Mouse (Mus musculus) left cerebral cortex, postnatal 4 days (tissue): ENCODE data around the gene Pde4d. TPM values are rescaled to one million over a fixed set of nuclear protein-coding genes. Genes with fewer than 3 reads are reported as not detected.

Experiments used
- DNase-seq: peaks from one replicate; pipeline ENCODE4 v3.0.0-alpha.2; 2022
- intact Hi-C: fragments of 180-260 bp; cut with DNase I; formaldehyde crosslinking; loops from one replicate; pipeline ENCODE4 v1.15.1; 2025
- total RNA-seq, 2 experiments: library from RNA; stranded (reverse); gene quantifications; 2 replicates each; pipeline ENCODE4 v1.2.3; 2021

The Pde4d gene
- total RNA-seq, 2 experiments from 2014 or later: 107 to 117 TPM

- intact Hi-C loops: loop anchor here (5.0 kb wide), 1 partner anchor 80 kb away; no protein-coding TSS in a partner anchor
- no peak for DNase-seq
Observed at GRCm38 (mm10) chr13:109821725-109822412, 1372.1 kb downstream of the Pde4d start.

DNA sequence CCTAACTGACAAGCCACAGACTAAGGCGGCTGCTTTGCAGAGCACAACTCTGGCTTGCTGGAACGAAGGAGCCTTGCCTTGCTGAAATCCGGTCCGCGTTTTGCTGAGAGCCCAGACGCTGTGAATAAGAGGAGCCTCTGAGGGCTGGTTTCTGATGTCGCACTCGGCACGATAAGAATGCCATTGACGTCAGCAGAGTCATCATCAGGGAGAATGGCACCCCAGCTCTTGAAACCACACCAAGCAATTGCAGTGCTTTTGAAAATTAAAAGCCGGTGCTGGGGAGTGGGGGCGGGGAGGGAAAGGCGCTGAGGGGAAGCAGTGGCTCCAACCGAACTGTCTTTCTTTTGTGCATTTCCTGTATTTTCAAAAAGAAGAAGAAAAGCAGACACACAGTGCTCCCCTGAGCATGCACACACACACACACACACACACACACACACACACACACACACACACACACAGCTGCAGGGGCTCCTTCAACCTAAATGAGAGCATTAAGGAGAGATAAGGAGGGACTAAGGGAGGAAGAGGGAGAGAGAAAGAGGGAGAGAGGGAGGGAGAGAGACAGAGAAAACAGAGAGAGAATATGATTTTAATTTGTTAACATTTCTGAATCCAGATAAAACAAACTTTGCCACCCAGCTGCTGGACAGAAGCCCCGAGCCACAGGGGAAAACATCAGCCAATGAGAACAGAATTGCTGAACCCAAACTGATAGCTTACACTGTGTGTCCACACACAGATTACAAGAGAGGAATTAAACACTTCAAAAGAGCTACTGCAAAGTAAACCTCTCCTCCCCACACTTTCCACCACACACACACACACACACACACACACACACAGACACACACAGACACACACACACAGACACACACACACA lies 1372.9 kb downstream of the Pde4d start:
- peak; percentile 89 for DNase-seq
- intact Hi-C loops: loop anchor here (5.0 kb wide), 1 partner anchor 80 kb away; no protein-coding TSS in a partner anchor

DNA sequence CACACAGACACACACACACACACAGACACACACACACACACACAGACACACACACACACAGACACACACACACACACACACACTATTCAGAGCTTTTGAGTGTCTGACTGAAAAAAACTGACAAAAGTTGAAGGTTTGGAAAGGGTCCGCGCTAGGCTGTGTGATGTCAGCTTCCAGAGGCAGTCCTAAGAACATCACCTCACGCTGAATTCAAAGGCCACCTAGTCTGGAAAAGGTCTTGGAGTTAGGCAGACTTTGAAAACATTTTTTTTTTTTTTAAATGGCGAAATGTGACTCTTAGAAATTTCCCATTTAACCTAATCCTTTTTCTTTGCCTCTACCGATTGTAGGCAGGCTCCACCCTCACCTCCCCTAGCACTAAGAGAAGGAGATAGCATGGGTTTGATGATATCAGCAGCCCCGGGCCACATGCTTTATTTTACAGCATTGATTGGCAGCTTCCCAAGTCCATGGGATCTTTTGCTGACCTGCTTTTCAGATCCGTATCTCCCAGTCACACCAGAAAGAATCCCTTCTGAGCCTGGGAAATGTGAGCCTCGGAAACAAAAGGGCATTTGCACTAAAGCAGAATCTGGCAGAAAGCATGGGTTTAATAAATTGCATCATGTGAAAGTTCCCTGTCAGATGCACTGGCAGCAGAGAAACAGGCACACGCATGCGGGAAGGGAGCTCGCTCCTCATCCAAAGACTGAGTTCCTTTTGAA lies 1373.7 kb downstream of the Pde4d start:
- intact Hi-C loops: loop anchor here (5.0 kb wide), 1 partner anchor 79 kb away; no protein-coding TSS in a partner anchor
- DNase-seq: peak; percentile 31

GRCm38 (mm10) chr13:109825891-109826290 lies 1376.1 kb downstream of the Pde4d start:
- intact Hi-C loops: no loop called here
- DNase-seq: no peak

- DNase-seq: no peak
- intact Hi-C loops: no loop called here
Observed at GRCm38 (mm10) chr13:109827341-109827740, 1377.6 kb downstream of the Pde4d start.

- intact Hi-C loops: no loop called here
- DNase-seq: no peak
Observed at GRCm38 (mm10) chr13:109827909-109828308, 1378.2 kb downstream of the Pde4d start.

DNA sequence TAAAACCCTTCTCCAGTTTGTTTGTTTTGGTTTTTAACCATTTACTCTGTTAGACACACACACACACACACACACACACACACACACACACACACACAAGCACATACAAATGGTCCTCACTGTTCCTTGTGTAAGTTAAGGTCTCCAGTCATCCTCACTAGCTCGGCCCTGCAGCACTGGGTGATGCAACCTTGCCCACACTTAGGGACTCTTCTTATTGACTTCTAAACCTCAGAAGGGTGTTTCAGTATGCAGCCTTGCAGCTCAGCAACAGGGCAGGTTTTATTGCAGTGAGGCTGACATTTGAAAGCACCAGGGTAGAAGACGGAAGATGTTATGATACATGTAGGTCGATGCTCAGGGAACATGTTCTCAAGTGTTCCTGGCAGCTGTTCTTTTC lies 1379.7 kb downstream of the Pde4d start:
- no peak for DNase-seq
- intact Hi-C loops: no loop called here

DNA sequence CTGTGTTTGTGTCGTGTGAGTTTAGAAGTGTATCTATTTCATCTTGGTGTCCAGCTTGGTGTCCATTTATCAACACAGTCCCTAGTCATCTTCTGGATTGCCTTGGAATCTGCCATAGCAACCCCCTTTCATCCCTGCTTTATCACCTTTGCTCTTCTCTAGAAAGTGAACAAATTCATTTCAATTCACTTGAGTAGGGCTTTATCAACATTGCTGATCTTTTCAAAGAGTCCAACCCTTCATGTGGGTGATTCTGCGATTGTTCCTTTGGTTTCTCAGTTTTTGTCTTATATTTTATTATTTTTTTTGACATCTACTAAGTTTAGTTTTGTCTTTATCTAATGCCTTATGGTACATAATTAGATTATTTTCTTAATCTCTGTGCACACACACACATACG lies 1385.2 kb downstream of the Pde4d start:
- intact Hi-C loops: no loop called here
- DNase-seq: no peak

DNA sequence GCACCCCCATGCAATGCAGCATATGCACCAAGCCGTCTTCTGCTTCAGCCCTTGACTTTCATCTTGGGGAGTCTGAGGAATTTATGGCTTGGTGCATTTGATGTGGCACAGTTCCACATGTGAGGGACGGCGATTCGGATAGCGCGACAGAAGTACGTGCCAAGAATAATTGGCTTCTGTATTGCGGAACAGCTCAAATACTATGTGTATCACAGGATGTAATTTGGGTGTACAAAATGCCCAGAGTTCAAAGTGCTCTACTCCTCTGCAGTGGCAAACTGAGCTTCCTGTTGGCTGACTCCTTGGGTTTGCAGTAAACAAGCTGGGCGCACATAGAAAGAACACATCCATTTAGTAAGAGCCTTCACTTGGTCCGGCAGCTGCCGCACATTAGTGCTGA lies 1387.7 kb downstream of the Pde4d start:
- no peak for DNase-seq
- intact Hi-C loops: no loop called here

DNA sequence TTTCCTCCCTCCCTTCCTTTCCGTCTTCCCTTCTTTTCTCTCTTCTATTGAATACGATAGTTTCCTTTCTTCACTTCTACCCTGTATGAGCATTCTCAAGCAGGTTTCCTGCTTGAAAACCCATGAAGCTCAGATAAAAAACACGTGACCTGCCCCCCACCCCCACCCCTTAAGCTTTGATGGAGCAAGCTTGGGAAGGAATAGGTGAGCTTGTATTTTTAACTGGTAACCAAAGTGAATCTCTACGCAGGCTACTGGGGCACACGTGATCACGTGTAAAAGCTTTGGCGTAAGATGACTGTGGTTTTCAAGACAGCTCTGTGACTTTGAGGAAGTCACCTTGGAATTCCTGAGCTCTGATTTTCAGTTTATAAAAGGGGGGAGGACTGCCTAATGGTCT lies 1388.2 kb downstream of the Pde4d start:
- intact Hi-C loops: no loop called here
- DNase-seq: no peak

DNA sequence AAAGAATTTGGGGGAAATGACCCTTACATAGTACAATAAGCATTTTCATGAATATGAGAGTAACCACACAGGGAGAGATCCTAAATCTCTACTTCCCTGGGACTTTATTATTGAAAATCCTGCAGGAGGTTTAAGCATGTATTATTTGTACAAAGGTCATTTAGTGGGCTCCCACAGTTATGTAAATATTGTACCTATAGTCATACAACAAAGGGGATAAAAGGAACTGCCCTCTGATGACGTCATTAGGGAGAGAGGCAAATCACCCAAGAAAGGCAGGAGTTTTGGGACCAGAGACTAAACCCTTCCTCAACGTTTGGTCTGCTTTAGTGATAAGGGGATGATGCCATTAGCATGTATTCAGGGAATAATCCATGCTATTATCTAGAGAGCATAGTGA lies 1390.5 kb downstream of the Pde4d start:
- intact Hi-C loops: no loop called here
- no peak for DNase-seq

GRCm38 (mm10) chr13:109841140-109841822 lies 1391.5 kb downstream of the Pde4d start:
- intact Hi-C loops: no loop called here
- no peak for DNase-seq

DNA sequence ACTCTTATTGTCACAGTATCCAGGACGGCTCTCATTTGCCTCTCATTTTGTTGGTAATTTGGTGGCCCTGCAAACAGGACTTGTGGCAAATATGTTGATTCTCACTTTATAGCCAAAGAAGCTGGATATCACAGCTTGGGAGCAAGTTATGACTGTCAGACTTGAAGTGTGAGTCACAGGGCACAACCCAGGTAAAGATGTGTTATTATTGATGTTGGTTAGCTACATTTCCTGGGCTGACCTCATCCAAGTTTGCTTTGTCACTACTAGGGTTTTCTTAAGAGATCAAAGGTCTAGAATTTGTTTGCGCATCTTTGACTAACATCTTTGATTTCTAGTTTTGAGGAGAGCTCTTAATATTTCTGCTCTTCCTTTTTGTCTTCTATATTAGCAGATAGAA lies 1393.2 kb downstream of the Pde4d start:
- intact Hi-C loops: no loop called here
- DNase-seq: no peak

- intact Hi-C loops: no loop called here
- no peak for DNase-seq
Observed at GRCm38 (mm10) chr13:109844828-109845227, 1395.1 kb downstream of the Pde4d start.

GRCm38 (mm10) chr13:109863826-109864225 lies 1414.1 kb downstream of the Pde4d start:
- intact Hi-C loops: no loop called here
- no peak for DNase-seq

DNA sequence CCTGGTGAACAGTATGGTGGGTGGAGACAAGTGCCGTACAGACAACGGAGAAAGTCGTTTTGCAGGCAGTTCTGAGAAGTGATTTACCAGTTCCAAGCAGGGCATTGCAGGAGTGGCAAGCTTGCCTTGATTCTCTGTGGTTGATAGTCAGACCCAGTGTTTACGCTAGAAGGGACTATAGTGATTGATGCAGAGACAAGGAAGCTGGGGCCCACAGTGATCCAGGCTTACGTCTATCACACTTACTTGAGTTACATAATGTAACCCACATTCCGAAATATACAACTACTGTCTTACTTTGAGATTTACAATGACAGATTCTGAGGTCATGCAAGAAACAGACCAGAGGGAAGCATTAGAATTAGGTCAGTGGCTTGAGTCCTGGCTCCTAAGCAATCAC lies 1414.6 kb downstream of the Pde4d start:
- DNase-seq: no peak
- intact Hi-C loops: no loop called here

DNA sequence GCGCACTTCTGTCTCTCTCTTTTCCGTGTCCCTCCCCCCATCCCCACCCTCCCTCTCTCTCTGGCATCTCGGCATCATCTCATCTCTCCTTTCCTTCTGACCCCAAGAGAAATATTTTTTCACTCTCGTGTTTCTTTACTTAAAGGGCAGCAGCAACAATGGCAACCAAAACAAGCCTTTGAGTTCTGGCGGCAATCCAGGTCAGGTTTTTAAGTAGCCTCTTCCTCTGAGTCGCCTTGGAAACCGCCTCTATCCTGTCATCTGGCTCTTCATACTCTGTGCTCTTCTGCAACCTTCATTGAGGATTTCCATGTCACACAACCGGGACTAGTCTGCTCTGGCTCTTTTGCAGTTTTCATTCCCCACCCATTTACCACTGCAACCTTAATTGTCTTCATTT lies 1430.6 kb downstream of the Pde4d start:
- no peak for DNase-seq
- intact Hi-C loops: loop anchor here (5.0 kb wide), 1 partner anchor 1738 kb away; no protein-coding TSS in a partner anchor

DNA sequence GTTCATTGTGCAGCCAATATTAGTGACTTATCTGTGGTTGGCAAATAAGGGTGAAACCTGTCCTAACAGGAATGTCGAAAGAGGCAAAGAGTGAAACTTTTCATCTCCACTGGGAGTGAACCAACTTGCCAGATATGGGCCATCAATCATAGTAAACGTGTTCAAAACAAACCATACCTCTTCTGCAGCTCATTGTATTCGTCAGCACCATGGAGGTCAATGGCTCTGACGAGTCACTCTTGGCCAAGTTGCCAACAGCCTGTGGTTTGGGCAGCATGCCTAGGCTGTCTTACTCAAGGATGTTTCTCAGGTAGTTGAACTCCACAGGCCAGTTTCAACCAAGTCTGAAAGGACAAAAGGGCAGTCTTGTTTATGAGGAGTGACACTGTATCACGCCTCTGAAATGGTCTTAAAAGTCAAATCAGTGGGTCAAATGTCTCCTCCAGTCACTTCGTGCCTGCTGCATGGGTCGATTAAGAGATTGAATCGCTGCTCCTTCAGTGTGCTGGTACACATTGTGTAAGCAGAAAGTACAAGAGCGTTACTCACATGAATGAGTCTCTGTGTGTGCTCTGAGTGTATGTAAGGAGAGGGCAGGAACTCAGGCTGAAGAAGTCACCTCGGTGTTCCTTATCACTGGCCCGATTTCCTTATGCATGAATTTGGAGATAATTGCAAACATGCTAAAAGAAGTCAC lies 1431.6 kb downstream of the Pde4d start:
- no peak for DNase-seq
- intact Hi-C loops: loop anchor here (5.0 kb wide), 1 partner anchor 1739 kb away; no protein-coding TSS in a partner anchor

GRCm38 (mm10) chr13:109883636-109884035 lies 1433.9 kb downstream of the Pde4d start:
- intact Hi-C loops: loop anchor here (5.0 kb wide), 1 partner anchor 1741 kb away; no protein-coding TSS in a partner anchor
- no peak for DNase-seq

DNA sequence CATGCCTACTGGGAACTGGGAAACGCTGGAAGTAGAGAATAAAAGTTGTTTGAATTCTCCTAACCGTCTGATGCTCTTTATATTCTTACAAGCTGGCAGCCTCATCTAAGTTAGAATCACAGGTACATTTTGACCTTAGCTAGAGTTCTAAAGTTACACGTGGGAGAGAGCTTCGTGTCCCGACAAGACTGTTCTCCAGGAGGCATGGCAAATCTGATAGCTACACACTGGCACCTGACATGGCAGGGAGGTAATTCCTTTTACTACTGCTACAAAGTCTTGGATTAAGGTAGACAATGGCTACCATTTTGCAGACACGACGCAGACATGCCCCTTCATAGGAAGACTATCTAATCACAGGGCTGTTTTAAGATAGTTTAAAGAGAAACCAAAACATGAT lies 1435.1 kb downstream of the Pde4d start:
- intact Hi-C loops: loop anchor here (5.0 kb wide), 1 partner anchor 1743 kb away; no protein-coding TSS in a partner anchor
- DNase-seq: no peak
